Mouse (Mus musculus) hindbrain, embryonic 14.5 days (tissue): Measurements from ENCODE around the gene Fkbp5. TPM values are rescaled to one million over a fixed set of nuclear protein-coding genes. Genes with fewer than 3 reads are reported as not detected.

Experiments
- ATAC-seq: fragments of 200-750 bp; cut with Nextera tagmentation; 2 replicates; pipeline ENCODE4 v1.8.0; 2017; ENCODE audit warnings: moderate number of reproducible peaks, mild to moderate bottlenecking, moderate TSS enrichment, moderate library complexity; ENCODE audit not compliant: low FRiP score
- DNase-seq: peaks from one replicate; pipeline ENCODE4 v3.0.0-alpha.2; 2015; ENCODE audit warnings: low spot score
- H3K27ac ChIP-seq: fragments of 300-500 bp; sonication (generic); 2 replicates; pipeline ENCODE4 v1.5.1; 2014; ENCODE audit warnings: mild to moderate bottlenecking, moderate library complexity
- H3K27me3 ChIP-seq: fragments of 300-500 bp; sonication (generic); 2 replicates; pipeline ENCODE4 v1.6.1; 2014; ENCODE audit warnings: mild to moderate bottlenecking, low read length, mixed read lengths; ENCODE audit not compliant: control insufficient read depth, insufficient read depth
- H3K36me3 ChIP-seq: fragments of 300-500 bp; sonication (generic); replicated peaks from 2 replicates; pipeline ENCODE4 v1.6.1; 2014; ENCODE audit not compliant: control insufficient read depth, insufficient read depth
- H3K4me1 ChIP-seq: fragments of 300-500 bp; sonication (generic); replicated peaks from 2 replicates; pipeline ENCODE4 v1.6.1; 2014; ENCODE audit warnings: antibody characterized with exemption, low read length, mixed read lengths; ENCODE audit not compliant: control insufficient read depth, insufficient read depth
- H3K4me2 ChIP-seq: fragments of 300-500 bp; sonication (generic); replicated peaks from 2 replicates; pipeline ENCODE4 v1.6.1; 2014; ENCODE audit warnings: mild to moderate bottlenecking, moderate library complexity
- H3K4me3 ChIP-seq: fragments of 300-500 bp; sonication (generic); replicated peaks from 2 replicates; pipeline ENCODE4 v1.5.1; 2014; ENCODE audit warnings: mild to moderate bottlenecking, low read length
- H3K9ac ChIP-seq: fragments of 300-500 bp; sonication (generic); 2 replicates; pipeline ENCODE4 v1.6.1; 2014
- H3K9me3 ChIP-seq: fragments of 300-500 bp; sonication (generic); 2 replicates; pipeline ENCODE4 v1.6.1; 2016; ENCODE audit warnings: low read length; ENCODE audit not compliant: control insufficient read depth
- WGBS: fragments of 180-500 bp; shearing (Covaris S2); extraction: QIAGEN DNeasy Blood & Tissue Kit; methylation state at CpG from one replicate; pipeline ENCODE4 v1.1.7; 2014; 5-methylcytosine and 5-hydroxymethylcytosine counted together
- polyA plus RNA-seq: library from polyadenylated mRNA; unstranded; fragments of >200 nt; fragmentation: Nextera tagmentation; extraction: Ambion mirVana; gene quantifications from 2 replicates; pipeline ENCODE4 v1.2.1, GENCODE M21; 2014

Gene Fkbp5
- polyA plus RNA-seq, 1 experiment from 2014 or later: 9.8 TPM

DNA sequence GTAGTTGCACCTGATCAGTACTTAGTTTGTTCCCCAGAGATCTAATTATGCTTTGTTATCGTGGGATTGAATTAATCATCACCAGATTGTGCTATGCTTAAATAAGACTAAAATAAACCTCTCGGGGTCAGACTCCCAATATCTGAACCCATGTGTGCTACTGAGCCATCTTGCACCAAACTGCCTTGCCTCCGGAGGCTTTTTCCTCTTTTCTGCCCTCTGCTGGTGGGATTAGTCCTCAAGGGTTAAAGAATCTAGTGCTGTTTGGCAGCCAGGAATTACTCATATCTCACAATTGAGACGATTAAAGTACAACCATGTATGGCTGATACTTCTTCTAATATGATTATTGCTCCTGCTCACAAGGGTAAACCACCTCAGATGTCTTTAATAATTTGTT lies 62.2 kb downstream of the Fkbp5 start:
- ATAC-seq (no peak), DNase-seq (no peak)
- H3K27ac ChIP-seq: no peak overlapping the region
- no peak overlapping the region for H3K9ac ChIP-seq
- H3K4me2 ChIP-seq: no peak overlapping the region
- H3K27me3 ChIP-seq: no peaks in the 10 kb centered on the region
- H3K4me3 ChIP-seq: no peak overlapping the region
- WGBS: 73% methylated on average over 4 of the region's 4 CpGs
- H3K9me3 ChIP-seq: no peaks in the 10 kb centered on the region
- 0 out of 2 replicates have a peak, but pooled peaks cover 3% of the 10 kb centered on the region for H3K4me1 ChIP-seq
- H3K36me3 ChIP-seq: no peaks in the 10 kb centered on the region

DNA sequence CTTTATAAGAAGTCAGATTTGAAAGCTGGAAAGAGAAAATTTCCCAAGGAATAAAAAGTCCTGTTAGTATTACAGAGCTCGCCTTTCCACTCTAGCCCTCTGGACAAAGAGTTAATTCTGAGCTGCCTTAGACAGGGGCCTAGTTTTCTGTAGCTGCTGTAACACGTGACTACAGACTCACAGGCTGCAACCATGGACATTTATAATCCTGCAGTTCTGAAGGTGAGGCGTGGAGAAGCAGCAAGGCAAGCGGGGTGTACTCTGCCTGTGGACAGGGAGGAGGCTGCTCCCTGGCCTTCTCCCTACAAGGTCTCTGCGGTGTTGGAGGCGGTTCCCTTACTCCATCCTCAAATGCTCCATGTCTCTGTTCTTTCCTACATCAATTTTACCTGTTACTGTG lies 64.4 kb downstream of the Fkbp5 start:
- WGBS: 76% methylated on average over 6 of the region's 6 CpGs
- no peak overlapping the region for H3K4me3 ChIP-seq
- H3K9me3 ChIP-seq: no peaks in the 10 kb centered on the region
- ATAC-seq (no peak), DNase-seq (no peak)
- no peak overlapping the region for H3K4me2 ChIP-seq
- H3K27ac ChIP-seq: peak overlapping the region; percentile 34; the same call in 1 of the 2 replicates
- H3K9ac ChIP-seq: no peak overlapping the region
- H3K4me1 ChIP-seq: 0 out of 2 replicates have a peak, but pooled peaks cover 8% of the 10 kb centered on the region
- no peaks in the 10 kb centered on the region for H3K36me3 ChIP-seq
- H3K27me3 ChIP-seq: no peaks in the 10 kb centered on the region

DNA sequence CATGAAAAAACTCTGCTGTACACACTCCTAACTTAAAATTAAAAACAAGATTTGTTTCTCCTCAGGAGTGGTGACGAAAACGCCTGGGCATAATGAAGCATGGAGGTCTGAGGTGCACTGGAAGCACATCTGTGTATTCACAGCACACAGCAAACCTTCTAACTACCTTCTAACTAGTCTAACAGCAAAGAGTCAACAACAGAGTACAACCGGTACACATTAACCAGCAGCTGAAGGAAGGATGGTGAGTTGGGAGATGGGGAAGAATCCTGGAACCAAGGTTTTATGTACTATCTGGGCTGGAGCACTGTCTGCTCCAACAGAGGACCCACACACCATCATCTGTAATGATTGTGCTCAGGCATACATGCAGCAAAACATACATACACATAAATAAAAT lies 65.4 kb downstream of the Fkbp5 start:
- Histone ChIP-seq H3K9me3 (no peaks in the 10 kb centered on the region), H3K4me3 (no peak overlapping the region), H3K36me3 (no peaks in the 10 kb centered on the region), H3K4me1 (0 out of 2 replicates have a peak, but pooled peaks cover 8% of the 10 kb centered on the region), H3K27me3 (no peaks in the 10 kb centered on the region), H3K27ac (peak overlapping the region; percentile 34; the same call in 1 of the 2 replicates), H3K4me2 (no peak overlapping the region), H3K9ac (no peak overlapping the region)
- no peak for ATAC-seq
- no peak for DNase-seq
- WGBS: 91% methylated on average over 3 of the region's 3 CpGs

DNA sequence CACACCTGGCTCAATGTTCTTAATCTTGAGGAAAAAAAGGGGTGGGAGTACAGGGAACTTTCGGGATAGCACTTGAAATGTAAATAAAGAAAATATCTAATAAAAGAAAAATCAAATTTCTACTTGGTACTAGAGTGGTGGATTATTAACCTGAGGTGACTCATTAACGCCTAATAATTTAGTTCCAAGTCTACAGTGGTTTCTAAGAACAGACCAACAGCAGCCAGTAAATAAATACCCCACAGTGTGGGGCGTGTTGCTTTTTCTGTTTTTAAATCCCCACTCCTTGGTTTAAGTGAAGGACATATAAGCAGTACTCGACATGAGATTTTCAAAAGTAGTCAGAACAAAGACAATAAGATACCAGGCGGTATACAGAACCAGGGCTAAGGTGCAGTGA lies 65.8 kb downstream of the Fkbp5 start:
- ATAC-seq (no peak), DNase-seq (no peak)
- Histone ChIP-seq H3K36me3 (no peaks in the 10 kb centered on the region), H3K9ac (no peak overlapping the region), H3K4me1 (0 out of 2 replicates have a peak, but pooled peaks cover 8% of the 10 kb centered on the region), H3K4me3 (no peak overlapping the region), H3K27me3 (no peaks in the 10 kb centered on the region), H3K9me3 (no peaks in the 10 kb centered on the region), H3K27ac (no peak overlapping the region), H3K4me2 (no peak overlapping the region)
- WGBS: 91% methylated on average over 5 of the region's 5 CpGs

DNA sequence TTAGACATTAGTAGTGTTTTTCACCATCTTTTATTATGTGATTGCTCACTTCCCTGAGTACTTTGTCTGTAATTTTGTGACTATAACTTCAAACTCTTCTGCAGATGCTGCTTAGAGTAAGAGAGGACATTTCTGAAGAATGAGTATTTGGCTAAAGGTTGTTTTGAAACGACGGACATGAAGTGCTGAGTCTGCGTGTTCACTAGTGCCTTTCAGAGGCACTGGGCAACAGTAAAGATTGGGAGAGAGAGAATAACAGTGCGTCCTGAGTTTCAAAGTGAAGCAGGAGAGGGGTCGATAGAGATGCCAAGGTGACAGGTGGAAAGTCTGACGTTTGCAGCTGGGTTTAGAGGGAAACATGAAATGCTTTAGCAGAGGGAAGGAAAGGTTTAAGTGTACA lies 69.1 kb downstream of the Fkbp5 start:
- Histone ChIP-seq H3K36me3 (no peaks in the 10 kb centered on the region), H3K9ac (no peak overlapping the region), H3K27me3 (no peaks in the 10 kb centered on the region), H3K9me3 (no peaks in the 10 kb centered on the region), H3K4me1 (0 out of 2 replicates have a peak, but pooled peaks cover 8% of the 10 kb centered on the region), H3K4me2 (no peak overlapping the region), H3K27ac (no peak overlapping the region), H3K4me3 (no peak overlapping the region)
- no peak for DNase-seq
- 75% methylated on average over 6 of the region's 6 CpGs for WGBS
- ATAC-seq: no peak

DNA sequence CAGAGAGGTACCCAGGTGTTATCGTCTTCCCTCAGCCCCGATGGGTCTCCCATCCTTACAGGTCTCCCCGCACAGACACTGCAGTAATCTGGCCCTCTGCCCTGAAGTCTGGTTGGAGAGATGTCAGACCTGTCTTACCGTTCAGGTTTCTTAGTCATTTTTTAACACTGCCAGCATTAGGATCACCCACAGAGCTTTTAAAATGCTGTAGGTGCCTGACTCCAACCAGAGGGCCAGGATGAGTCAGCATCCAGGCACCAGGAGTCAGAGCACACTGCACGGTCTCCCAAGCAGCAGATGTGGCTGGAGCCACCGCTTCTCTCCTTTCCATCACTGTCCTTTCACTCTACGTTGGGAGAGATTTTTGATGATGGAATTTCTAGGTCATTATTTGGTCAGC lies 69.5 kb downstream of the Fkbp5 start:
- H3K36me3 ChIP-seq: no peaks in the 10 kb centered on the region
- WGBS: 82% methylated on average over 7 of the region's 7 CpGs
- ATAC-seq (no peak), DNase-seq (no peak)
- no peak overlapping the region for H3K9ac ChIP-seq
- H3K27me3 ChIP-seq: no peaks in the 10 kb centered on the region
- no peaks in the 10 kb centered on the region for H3K9me3 ChIP-seq
- H3K4me2 ChIP-seq: no peak overlapping the region
- H3K4me1 ChIP-seq: 0 out of 2 replicates have a peak, but pooled peaks cover 8% of the 10 kb centered on the region
- no peak overlapping the region for H3K27ac ChIP-seq
- H3K4me3 ChIP-seq: no peak overlapping the region

DNA sequence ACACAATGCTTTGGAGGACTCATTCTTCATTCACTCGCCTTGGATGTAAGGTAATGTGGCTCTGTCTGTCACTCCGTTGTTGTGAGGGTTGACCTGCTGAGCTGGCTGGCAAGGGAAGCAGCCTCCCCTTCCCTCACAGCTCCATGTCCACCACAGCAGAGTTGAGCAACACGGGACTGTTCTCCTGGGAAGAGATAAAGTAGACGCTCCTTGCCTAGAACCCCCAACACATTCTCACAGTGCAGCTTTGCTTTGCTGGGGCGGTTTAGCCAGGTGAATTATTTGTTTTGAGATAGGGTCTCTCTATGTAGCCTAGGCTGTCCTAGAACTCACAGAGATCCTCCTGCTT lies 70.5 kb downstream of the Fkbp5 start:
- H3K9ac ChIP-seq: no peak overlapping the region
- no peak overlapping the region for H3K4me3 ChIP-seq
- H3K4me2 ChIP-seq: no peak overlapping the region
- H3K27ac ChIP-seq: no peak overlapping the region
- WGBS: 76% methylated on average over 5 of the region's 5 CpGs
- no peaks in the 10 kb centered on the region for H3K36me3 ChIP-seq
- no peaks in the 10 kb centered on the region for H3K9me3 ChIP-seq
- DNase-seq (no peak), ATAC-seq (no peak)
- H3K4me1 ChIP-seq: 0 out of 2 replicates have a peak, but pooled peaks cover 5% of the 10 kb centered on the region
- H3K27me3 ChIP-seq: no peaks in the 10 kb centered on the region

DNA sequence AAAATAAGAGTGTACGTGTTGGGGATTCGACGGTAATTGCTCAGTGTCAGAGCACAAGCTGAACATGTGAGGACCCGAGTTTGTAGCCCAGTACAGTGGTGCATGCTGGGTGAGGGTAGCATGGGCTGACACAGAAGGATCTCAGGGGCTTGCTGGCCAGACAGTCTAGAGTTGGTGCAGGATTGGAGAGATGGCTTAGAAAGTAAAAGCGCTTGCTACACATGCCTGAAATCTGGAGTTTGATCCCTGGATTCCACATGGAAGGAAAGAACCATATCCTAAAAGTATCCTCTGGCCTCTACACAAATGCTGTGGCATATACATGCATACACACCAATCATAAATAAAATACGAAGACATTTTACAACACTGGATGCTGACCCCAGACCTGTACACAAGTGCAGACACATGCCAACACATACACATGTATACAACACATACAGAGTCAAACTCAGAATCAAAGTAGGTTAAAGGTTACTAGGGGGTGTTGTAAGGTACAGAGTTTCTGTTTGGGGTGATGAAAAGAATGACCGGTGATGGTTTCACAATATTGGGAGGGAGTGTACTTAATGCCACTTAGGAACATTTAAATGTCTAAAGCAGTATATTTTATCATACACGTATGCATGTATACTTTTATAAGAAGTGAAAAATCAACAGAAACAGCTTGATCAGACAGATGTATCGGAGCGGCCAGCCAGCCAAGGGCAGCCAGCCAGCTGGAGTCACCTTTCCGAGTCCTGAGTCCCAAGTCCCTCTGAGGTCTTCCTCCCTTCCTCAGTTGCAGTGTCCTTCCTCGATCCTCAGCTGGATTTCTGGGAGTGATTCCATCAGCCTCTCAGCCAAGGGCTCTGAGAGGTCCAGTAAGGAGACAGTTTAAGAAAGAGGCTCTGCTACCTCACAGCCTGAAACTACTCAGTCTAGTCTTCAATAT lies 71.2 kb downstream of the Fkbp5 start:
- ATAC-seq (no peak), DNase-seq (no peak)
- 0 out of 2 replicates have a peak, but pooled peaks cover 5% of the 10 kb centered on the region for H3K4me1 ChIP-seq
- H3K4me3 ChIP-seq: no peak overlapping the region
- H3K9ac ChIP-seq: no peak overlapping the region
- no peaks in the 10 kb centered on the region for H3K27me3 ChIP-seq
- no peak overlapping the region for H3K4me2 ChIP-seq
- WGBS: 91% methylated on average over 12 of the region's 12 CpGs
- H3K9me3 ChIP-seq: no peaks in the 10 kb centered on the region
- no peaks in the 10 kb centered on the region for H3K36me3 ChIP-seq
- H3K27ac ChIP-seq: no peak overlapping the region

DNA sequence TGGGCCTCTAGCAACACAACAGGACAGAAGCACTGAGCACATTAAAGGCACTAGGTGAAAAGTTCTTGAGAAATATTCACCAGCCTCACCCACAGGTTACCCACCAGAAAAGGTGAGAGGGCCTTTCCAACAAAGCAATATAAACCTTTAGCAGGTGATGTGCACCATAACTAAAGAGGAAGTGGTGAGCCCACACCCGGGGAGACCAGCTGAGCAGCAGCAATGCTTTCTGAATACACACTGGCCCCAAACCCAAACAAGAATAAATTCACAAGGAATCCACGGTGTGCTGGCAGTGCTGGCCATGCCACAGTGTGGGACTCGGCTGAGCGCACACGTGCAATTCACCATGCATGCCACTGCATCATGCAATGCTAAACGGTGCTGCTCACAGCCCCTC lies 74.7 kb downstream of the Fkbp5 start:
- DNase-seq (no peak), ATAC-seq (no peak)
- WGBS: 82% methylated on average over 6 of the region's 6 CpGs
- Histone ChIP-seq H3K4me3 (no peak overlapping the region), H3K36me3 (peaks cover 19% of the 10 kb centered on the region), H3K4me2 (no peak overlapping the region), H3K27me3 (no peaks in the 10 kb centered on the region), H3K4me1 (no peaks in the 10 kb centered on the region), H3K9ac (no peak overlapping the region), H3K9me3 (no peaks in the 10 kb centered on the region), H3K27ac (no peak overlapping the region)
